Mouse (Mus musculus) frontal cortex, adult 2 months (tissue): ENCODE measurements around the gene Snx8. TPM values are rescaled to one million over a fixed set of nuclear protein-coding genes. Genes with fewer than 3 reads are reported as not detected.

ENCODE experiments used
- DNase-seq, 2 experiments: peaks; one replicate each; pipeline ENCODE4 v3.0.0; 2022; ENCODE audit warnings: low spot score in 1 of 2; ENCODE audit errors: extremely low spot score in 1 of 2
- polyA plus RNA-seq: library from polyadenylated mRNA; depleted of rRNA; stranded (reverse); fragments of >200 nt; gene quantifications from 2 replicates; pipeline ENCODE4 v1.2.3, GENCODE M21; 2012; rRNA removed

The Snx8 gene
- polyA plus RNA-seq, result 10.3 and 11.1 TPM in 2 replicates

DNA sequence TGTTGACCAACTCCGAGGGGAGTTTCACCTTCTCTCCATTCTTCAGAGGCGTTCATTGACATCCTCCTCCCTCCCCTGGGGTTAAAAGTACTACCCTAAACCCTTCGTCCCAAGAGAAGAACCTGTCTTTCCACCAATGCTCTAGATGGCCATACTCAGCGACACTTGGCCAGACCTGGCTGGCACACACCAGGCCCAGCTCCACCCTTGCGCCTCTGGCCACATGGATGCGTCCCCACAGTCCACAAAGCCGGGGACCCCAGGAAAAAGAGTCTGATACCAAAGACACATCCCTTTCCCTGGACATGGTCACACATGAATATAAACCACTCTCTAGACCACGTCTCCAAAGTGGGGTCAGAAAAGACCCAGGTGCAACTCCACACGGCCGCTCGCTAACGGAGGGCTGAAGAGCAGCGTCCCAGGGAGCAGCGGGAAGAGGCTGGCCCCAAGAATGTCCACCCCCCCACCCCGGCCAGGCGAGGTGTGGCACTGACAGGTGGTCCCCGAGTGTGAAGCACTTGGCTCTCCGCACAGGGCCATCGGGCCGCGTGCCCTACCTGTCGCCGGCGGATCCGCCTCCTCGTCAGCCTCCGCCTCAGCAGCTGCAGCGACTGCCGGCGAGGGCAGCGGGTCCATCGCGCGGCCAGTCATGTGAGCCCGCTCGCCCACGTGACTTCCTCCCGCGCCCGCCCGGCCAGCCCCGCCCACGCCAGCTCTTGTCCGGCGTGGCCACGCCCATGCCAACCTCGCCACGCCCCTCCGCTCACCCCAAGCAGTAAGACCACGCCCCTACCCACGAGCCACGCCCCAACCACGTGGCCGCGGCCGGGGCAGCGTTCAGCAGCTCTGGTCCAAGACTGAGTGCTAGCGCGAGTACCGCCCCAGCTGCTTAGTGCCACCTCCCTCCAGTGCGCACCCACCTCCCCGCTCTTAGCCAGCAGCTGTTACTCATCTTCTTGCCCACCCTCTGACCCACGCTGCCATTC is at the start of gene Snx8:
Gene Snx8, minus strand, starts transcription at position 675 of the 989 bp plus-strand sequence.
- DNase-seq, result peak; percentile 73 to 87

DNA sequence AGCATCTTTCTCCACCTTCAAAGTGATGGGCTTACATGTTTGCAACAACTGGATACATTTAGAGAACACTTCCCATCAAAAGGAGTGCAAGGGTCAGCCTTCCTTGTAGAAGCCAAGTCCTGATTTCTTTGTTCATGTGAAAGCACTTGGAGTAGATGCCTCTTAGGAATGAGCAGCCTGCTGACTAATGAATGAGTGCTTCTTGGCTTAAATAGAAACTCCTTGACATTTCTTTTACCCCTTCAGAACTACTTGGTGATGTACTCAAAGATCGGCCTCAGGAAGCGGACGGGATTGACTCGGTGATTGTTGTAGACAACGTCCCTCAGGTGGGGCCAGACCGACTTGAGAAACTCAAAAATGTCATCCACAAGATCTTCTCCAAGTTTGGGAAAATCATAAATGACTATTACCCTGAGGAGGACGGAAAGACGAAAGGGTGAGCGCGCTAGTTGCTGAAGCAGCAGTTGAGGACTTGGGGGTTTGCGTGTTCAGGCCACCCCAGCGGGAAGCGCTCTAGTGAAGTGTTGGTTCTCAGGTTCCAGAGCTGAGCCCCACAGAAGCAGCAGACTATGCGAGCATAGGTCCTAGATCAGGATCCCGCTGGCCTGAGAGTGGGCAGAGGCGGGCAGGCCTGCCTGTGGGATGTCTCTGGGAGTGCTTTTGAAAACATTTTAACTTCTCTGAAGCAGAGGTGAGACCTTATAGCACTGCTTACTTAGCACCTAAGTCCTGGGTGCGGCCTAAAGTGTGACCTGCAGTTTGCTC is 36.1 kb upstream of the Snx8 start:
- no peak for DNase-seq

DNA sequence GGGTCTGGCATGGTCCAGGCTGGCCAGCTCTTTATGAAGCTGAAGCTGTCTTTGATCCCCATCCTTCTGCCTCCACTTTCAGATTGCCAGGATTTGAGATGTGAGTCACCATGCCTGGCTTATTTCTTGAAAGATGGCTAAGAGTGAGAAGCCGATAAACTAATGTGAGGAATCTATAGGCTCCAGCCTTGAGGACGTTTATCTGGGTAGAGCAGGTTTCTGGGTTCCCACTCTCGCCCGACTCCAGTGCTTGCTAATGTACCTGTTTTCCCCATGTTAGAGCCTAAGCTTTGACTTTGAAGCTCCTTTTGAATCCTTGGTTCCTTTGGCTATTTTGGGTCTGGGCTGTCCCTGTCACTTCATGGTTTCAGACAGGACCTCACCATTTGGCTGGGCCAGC is 31.6 kb upstream of the Snx8 start:
- no peak for DNase-seq

DNA sequence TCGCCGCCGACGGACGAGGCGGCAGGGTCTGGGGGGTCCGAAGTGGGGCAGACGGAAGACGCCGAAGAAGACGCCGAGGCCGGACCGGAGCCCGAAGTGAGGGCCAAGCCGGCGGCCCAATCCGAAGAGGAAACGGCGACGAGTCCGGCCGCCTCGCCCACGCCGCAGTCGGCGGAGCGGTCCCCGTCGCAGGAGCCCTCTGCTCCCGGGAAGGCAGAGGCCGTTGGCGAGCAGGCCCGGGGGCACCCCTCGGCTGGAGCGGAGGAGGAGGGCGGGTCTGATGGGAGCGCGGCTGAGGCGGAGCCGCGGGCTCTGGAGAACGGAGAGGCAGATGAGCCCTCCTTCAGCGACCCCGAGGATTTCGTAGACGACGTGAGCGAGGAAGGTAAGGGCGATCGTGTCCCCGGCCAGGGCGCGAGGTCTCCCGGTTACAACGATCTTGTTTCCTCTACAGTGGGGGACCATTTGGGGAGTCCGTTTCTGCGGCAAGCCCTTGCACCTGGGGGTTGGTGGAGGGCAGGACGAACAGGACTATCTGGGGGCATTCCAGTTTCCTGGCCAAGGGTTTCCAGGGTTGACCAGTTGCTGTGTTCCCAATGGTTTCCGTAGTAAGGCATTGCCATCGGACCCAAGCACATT is 30.5 kb upstream of the Snx8 start:
- no peak for DNase-seq

DNA sequence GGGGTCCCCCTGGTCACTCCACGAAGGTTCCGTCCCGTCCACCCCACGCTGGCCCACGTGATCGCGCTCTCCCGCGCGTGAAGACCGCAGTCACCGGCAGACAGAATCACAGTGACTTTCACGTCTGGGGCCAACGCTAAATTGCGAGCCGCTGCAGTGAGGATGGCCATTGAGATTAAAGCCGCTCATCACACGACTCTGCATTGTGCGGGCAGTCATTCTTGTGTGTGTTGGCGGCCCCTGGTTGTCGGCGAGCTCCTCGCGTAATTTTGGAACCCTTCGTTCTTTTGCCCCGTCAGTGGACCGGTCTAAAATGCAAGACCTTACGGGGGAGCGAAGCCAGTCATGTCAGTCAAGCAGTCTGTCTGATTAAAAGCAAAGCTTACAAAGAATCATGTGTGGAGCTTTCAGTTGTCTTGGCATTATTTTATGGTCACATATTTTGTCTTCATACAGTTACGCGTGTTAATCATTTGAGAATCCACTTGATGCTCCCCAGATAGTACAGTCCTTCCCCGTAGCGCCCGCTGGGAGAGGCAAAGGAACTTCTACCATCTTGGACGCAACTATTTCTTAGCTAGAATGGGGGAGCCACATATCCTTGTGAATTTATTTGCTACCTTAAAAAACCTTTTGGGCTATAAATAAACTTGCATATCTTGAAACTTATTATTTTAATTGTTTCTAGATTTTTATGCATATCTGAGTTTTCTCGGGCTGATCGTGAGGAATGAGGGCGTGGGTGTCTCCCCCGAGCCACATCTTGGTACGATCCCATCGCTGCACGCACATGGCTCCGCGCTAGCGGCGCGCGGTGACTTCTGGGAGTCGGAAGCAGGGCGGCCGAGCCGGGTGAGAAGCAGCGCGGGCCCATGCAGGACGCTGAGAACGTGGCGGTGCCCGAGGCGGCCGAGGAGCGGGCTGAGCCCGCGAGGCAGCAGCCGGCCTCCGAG is 29.7 kb upstream of the Snx8 start, which contains the start of gene Eif3b:
Gene Eif3b, plus strand, starts transcription at position 840 of the 953 bp plus-strand sequence.
- peak; percentile 63 to 93 for DNase-seq

DNA sequence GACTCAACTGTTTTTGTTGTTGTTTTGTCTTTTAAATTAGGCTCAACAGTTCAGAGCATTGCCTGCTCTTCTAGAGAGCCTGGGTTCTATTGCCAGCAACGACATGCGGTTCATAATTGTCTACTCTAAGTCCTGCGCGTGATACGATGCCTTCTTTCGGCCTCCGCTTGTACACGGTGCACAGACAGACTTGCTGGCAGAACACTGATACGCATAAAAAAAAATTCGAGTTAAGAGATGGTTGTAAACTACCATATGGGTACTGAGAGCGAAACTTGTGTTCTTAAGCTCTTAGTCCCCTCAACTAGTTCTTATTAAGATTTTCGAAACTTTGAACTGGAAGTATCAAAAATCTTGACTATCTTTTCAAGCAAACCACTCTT is 29.0 kb upstream of the Snx8 start:
- no peak for DNase-seq

DNA sequence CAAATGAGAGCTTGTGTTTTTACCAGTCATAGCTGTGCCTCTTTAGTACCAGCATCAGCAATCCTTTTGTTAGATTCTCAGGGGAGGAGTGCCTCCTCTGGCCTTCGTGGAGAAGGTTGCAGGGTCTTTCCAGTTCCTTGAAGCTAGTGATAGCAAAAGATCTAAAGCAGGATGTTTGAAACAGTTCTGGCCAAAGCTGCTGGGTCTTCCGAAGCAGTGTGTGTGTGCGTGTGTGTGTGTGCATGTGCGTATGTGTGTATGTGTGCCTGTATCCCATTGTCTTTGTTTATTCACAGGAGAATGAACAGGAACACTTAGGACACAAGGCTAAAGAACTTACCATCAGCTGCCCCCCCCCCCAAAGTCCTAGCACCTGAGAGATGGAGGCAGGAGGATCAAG is 25.6 kb upstream of the Snx8 start:
- DNase-seq, result no peak

DNA sequence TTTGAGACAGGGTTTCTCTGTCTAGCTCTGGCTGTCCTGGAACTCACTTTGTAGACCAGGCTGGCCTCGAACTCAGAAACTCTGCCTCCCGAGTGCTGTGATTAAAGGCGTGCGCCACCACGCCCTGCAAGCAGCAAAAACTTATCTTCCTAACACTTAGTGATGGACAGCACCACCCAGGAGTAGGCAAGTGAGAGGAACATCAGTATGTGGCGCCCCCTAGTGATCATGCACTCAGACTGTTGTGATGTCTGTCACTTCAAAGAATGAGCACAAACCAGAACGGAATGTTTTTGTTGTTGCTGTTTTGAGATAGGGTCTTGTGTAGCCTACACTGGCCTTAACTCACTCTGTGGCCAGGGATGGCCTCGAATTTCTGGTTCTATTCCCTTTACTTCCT is 22.3 kb upstream of the Snx8 start:
- peak in 1 of 2 experiments; percentile 73 for DNase-seq

DNA sequence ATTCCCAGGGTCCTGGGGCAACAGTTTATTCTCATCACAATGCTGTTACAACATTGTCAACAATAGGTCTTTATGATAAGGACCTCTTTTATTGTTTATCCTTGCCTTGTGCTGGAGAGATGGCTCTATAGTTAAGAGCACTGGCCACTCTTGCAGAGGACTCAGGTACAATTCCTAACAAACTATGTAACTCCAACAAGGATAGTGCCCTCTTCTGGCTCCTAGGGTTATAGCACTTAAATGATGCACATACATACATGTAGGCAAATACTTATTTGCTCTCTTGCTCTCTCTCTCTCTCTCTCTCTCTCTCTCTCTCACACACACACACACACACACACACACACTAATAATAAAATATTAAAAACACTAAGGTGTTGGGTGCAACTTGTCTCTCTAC is 19.7 kb upstream of the Snx8 start:
- no peak for DNase-seq

DNA sequence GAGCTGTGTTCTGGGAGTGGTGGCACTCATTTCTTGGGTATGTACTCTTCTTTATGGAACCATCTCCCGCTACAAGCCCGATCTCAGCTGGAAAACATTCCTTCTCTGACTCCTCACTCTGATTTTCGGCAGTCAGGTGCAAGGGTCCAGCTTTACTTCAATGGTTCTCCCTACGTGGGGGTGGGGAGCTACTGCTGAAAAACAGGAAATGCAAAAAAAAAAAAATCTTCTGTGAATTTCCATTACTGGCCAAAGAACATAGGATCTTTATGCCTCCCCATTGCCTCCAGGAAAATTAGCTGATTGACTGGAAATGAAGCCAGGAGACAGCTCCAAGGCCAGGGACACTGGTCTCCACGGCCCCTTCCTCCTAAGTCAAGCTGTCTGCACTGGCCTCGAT is 17.6 kb upstream of the Snx8 start:
- no peak for DNase-seq

DNA sequence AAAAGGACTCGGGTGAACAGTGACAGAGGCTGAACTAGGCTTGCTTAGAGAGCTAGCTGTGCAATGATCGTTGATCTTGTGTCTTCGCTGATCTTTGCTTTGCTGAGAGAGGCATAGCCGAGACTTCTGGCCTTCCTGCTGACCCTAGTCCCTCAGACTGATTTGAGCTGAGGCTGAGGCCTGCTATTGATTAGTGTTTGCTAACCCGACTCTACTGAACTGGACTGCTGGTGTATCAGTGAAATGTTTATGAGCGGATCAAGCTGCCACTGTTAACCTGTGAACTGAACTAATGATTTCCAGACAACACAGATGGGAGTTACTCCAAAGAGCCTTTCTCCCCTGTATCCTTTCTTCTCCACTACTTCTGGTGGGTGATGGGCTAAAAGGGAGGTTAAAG is 16.1 kb upstream of the Snx8 start:
- DNase-seq, result no peak

DNA sequence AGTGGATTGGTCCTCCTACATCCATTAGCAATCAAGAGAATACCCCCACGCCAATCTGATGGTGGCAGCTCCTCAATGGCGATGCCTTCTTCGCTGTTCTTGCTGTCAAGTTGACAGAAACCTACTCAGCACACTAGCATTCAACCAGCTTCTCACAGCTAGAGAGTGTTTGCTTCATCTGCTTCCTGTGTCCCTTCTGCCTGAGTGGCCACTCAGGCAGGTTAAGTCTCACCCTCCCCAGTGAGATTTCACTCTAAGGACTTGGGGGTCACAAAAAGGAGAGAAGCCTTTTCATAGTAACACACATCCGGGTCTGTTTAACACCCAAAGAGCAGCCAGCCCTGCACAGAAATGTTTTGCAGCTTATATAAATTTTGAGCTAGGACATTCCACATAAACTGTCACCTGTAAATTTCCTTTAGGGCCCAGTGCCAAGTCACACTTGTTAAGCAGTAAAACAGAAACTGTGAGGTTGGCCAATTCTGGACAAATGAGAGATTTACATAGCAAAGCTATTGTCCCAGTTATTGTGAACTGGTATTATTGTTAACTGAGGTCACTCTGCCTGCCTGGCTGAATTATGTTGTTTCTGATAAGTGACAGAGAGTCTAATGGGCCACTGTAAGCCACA is 13.7 kb upstream of the Snx8 start:
- no peak for DNase-seq

DNA sequence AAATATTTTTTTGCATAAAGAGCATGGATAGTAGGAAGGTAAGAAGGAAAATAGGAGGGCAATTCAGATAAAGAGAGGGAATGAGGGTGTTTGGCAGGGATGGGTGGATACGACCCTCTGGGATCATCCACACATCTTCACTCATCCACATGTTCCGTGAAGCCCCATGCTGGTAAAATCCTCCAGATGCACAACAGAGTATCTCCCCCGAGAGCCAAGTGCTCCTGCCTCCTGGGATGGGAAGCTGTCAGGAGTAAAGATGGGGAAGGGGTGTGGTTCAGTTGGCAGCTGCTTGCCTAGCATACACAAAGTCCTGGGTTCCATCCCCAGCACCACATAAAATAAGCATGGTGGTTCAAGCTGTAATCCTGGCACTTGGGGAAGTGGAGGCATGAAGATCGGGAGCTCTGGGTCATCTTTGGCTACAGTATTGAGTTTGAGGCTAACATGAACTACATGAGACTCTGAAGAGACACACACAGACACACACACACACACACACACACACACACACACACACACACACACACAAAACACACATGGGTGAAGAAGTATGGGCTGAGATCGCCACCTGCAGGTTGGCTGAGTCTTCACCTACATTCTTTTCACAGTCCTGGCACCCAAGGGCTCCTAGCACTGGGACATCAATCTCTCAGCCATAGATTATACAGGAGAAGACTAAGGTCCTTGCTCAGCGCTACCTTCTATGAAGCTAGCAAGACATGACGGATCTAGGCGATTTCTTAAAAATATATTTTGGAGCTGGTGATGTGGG is 7.3 kb upstream of the Snx8 start:
- peak in 1 of 2 experiments; percentile 17 for DNase-seq

DNA sequence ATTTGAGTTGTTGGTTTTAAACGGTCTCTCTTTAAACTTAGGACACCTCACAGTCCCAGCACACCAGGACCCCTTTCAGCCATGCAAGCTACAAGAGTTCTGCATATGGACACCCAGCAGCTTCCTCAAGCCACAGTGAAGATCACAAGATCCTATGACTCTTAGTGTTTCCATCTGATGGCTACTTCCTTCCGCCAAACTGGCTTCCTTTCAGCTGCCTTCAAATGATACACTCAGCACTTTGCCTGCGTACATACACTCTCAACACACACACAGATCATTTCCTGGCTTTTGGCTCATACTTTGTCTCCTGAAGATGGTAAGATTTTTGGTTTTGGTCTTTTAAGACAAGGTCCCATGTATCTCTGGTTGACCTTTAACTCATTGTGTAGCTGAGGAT is 3.6 kb upstream of the Snx8 start:
- DNase-seq, result no peak

DNA sequence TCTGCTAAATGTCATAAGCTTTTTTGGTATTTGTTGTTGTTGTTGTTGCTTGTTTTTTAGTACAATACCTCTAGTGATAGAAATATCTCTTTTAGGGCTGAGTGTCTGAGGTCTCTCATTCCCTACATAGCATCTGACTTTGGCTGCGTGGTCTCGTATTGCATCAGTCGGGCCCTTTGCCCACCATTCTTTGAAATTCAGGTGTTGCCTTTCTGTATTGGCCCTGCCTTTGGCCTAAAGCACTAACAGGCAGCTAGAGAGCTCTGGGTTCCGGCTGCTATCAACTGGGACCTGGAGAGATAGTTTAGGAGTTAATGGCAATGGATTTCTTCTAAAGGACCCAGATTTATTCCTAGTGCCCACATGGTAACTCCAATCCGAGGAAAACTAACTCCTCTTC is 2.9 kb upstream of the Snx8 start:
- no peak for DNase-seq

DNA sequence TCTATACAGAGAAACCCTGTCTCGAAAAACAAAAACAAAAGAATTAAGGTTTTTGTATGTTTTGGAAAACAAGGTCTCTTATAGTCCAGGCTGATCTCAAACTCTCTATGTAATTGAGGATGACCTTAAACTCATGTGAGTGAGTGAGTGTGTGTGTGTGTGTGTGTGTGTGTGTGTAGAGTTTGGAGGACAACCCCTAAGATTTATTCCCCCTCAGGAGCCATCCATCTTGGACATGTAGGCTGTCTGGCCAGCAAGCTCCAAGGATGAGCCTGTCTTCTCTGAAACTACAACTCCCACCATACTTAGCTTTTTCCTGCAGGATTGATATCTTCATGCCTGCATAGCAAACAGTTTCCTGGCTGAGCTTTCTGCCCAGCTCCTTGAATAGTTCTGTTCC is 2.4 kb upstream of the Snx8 start:
- DNase-seq, result no peak

DNA sequence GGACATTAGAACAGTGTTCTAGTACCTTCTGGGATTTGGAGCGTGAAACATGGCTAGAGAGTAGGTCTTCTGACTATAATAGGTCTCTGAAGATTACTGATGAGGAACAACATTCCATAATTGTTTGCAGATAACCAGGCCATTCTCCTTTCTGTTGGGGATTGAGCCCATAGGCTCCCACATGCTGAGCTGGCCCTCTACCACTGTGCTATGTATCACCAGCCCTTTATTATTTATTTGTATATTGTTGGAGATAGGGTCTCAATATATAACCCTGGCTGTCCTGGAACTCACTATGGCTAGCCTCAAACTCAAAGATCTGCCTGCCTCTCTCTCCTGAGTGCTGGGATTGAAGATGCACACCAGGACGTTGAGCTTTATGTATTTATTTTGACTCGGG is 585 bp upstream of the Snx8 start:
- DNase-seq, result no peak

DNA sequence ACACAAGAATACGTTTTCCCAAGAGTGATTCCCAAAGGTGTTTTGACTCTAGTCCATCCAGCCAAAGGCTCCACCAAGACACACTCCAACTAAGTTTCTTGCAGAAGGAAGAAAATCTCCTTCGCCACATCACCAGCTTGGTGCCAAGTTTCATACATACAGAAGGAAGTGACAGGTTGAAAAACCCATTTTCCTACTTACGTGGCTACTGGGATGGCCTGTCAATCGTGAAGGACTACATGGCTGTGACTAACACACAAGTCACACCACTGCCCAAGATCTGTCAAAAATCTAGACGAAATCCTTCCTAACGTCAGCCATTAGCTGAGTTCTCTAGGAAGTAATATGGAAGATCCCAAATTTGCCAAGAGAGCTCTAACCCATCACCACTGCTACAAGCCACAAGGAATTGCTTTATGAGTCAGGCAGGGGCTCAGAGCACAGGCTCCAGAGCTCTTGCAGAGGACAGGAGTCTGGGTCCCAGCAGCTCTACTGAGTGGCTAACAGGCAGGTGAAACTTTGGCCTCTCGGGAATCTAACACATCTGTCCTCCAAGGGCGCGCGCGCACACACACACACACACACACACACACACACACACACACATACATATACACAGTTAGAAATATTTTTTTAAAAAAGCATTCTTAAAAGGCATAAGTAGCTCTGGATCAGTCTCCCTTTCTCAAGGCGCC is 1.1 kb downstream of the Snx8 start:
- DNase-seq, result no peak
